In the genomic region with DNA sequence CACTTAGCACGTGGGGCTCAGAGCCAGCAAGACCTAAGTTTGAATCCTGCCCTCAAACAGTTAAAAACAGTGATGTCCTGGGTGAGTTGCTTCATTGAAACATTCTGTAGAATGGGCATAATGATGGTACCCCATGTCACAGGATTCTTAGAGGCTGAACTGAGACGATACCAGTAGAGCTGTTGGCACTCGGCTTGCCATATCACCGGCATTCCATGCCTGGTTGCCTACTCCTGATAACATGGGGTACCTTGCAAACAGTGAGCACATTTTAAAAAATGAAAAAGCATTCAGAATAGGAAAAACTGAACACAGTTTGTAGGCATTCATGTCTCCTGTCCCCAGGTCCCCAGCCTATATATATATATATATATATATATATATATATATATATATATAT, we compare ENCODE assay signal across 15 mouse cellular contexts.
"Had no signal": no experiment of that assay in that cellular context is flagged by ENCODE, and none has a peak within 500 bp of the region (broad histone marks: within the 10 kb centered on the region; RNA-seq: fewer than 3 reads in every experiment).

No protein-coding gene starts in this region.

- H3K27me3 ChIP-seq: midbrain, embryonic 15.5 days; neural tube, embryonic 12.5 days had no signal

- H3K4me2 ChIP-seq: limb, embryonic 15.5 days; lung, embryonic 14.5 days; midbrain, embryonic 11.5 days; midbrain, embryonic 15.5 days; neural tube, embryonic 12.5 days had no signal

- H3K27ac ChIP-seq: limb, embryonic 15.5 days; midbrain, embryonic 15.5 days; neural tube, embryonic 12.5 days had no signal

- H3K36me3 ChIP-seq: limb, embryonic 15.5 days; midbrain, embryonic 15.5 days; neural tube, embryonic 12.5 days had no signal

- H3K4me1 ChIP-seq: limb, embryonic 15.5 days; midbrain, embryonic 15.5 days; neural tube, embryonic 12.5 days had no signal

- DNase-seq: kidney, adult 2 months; kidney, postnatal 25 days; layer of hippocampus, adult 9-11 months; layer of hippocampus, postnatal 36 days; lung, embryonic 14.5 days; lung, postnatal 10 days; lung, postnatal 4 days; right cerebral cortex, postnatal 4 days; thymus, adult 2 months; thymus, postnatal 25 days had no signal

- H3K9me3 ChIP-seq: limb, embryonic 15.5 days; midbrain, embryonic 15.5 days; neural tube, embryonic 12.5 days had no signal

- ATAC-seq: intestine, embryonic 16.5 days; midbrain, embryonic 15.5 days had no signal

- H3K4me3 ChIP-seq: limb, embryonic 15.5 days; midbrain, embryonic 15.5 days; neural tube, embryonic 12.5 days had no signal

- H3K9ac ChIP-seq: limb, embryonic 15.5 days; lung, embryonic 14.5 days; midbrain, embryonic 15.5 days; neural tube, embryonic 12.5 days had no signal
